Mouse (Mus musculus): Measurements from ENCODE around the gene Dnhd1. TPM values are rescaled to one million over a fixed set of nuclear protein-coding genes. Genes with fewer than 3 reads are reported as not detected.

Gene Dnhd1
- total and polyA plus RNA-seq, 3 experiments, result 0.02 to 2.2 (median 2.1) TPM

GRCm38 (mm10) chr7:105632551-105632972, 18.1 kb upstream of the Dnhd1 start:
- ATAC-seq (ENCODE audit: extremely low read depth, insufficient number of reproducible peaks, low FRiP score, poor library complexity, severe bottlenecking) (no peak), DNase-seq (ENCODE audit: low spot score) (no peak)
- H3K27me3 ChIP-seq (ENCODE audit: insufficient read depth, low read length), result peaks cover 29% of the 10 kb centered on the region
- peak overlapping the region; percentile 82; the same call in 1 of the 2 replicates for H3K4me3 ChIP-seq (ENCODE audit: low read depth, low read length)
- TF ChIP-seq TAL1 (conservative IDR thresholded peaks at IDR 0.05; ENCODE audit: low read depth, low read length), result no peak
- no peak for TF ChIP-seq POLR2AphosphoS5 (IDR thresholded peaks at IDR 0.05; ENCODE audit: insufficient replicate concordance, low read depth, low read length)
- no peak for TF ChIP-seq CTCF (IDR thresholded peaks at IDR 0.05; ENCODE audit: low read depth, low read length)
- no peak for TF ChIP-seq GATA1 (IDR thresholded peaks at IDR 0.05; ENCODE audit: borderline replicate concordance, low read length)
- no peak for TF ChIP-seq GATA2 (IDR thresholded peaks at IDR 0.05; ENCODE audit: borderline replicate concordance, low read depth, low read length)
- no peaks in the 10 kb centered on the region for H3K9me3 ChIP-seq (replicated peaks)
- peaks cover 19% of the 10 kb centered on the region for H3K4me1 ChIP-seq (ENCODE audit: insufficient read depth, low read depth, low read length)
- peaks cover 29% of the 10 kb centered on the region for H3K36me3 ChIP-seq (replicated peaks)

GRCm38 (mm10) chr7:105633127-105633800, 17.4 kb upstream of the Dnhd1 start, which contains the start of gene Trim3:
Trim3 (minus strand) TSS chr7:105633571.
- ATAC-seq (ENCODE audit: extremely low read depth, insufficient number of reproducible peaks, low FRiP score, poor library complexity, severe bottlenecking) (peak; percentile 65), DNase-seq (ENCODE audit: low spot score) (peak; percentile 83)
- H3K9me3 ChIP-seq (replicated peaks), result no peaks in the 10 kb centered on the region
- peaks cover 19% of the 10 kb centered on the region for H3K4me1 ChIP-seq (ENCODE audit: insufficient read depth, low read depth, low read length)
- peaks cover 29% of the 10 kb centered on the region for H3K27me3 ChIP-seq (ENCODE audit: insufficient read depth, low read length)
- TF ChIP-seq GATA2 (IDR thresholded peaks at IDR 0.05; ENCODE audit: borderline replicate concordance, low read depth, low read length), result no peak
- TF ChIP-seq POLR2AphosphoS5 (IDR thresholded peaks at IDR 0.05; ENCODE audit: insufficient replicate concordance, low read depth, low read length), result no peak
- no peak for TF ChIP-seq TAL1 (conservative IDR thresholded peaks at IDR 0.05; ENCODE audit: low read depth, low read length)
- no peak for TF ChIP-seq CTCF (IDR thresholded peaks at IDR 0.05; ENCODE audit: low read depth, low read length)
- no peak for TF ChIP-seq GATA1 (IDR thresholded peaks at IDR 0.05; ENCODE audit: borderline replicate concordance, low read length)
- H3K36me3 ChIP-seq (replicated peaks), result peaks cover 36% of the 10 kb centered on the region
- H3K4me3 ChIP-seq (ENCODE audit: low read depth, low read length), result peak within 1 kb of the TSS; percentile 82

GRCm38 (mm10) chr7:105633801-105634135, 16.9 kb upstream of the Dnhd1 start:
- H3K4me1 ChIP-seq (ENCODE audit: insufficient read depth, low read depth, low read length), result peaks cover 23% of the 10 kb centered on the region
- DNase-seq (ENCODE audit: low spot score) (no peak), ATAC-seq (ENCODE audit: extremely low read depth, insufficient number of reproducible peaks, low FRiP score, poor library complexity, severe bottlenecking) (no peak)
- peak overlapping the region; percentile 82 for H3K4me3 ChIP-seq (ENCODE audit: low read depth, low read length)
- TF ChIP-seq TAL1 (conservative IDR thresholded peaks at IDR 0.05; ENCODE audit: low read depth, low read length) (no peak), CTCF (IDR thresholded peaks at IDR 0.05; ENCODE audit: low read depth, low read length) (no peak), GATA1 (IDR thresholded peaks at IDR 0.05; ENCODE audit: borderline replicate concordance, low read length) (no peak), POLR2AphosphoS5 (IDR thresholded peaks at IDR 0.05; ENCODE audit: insufficient replicate concordance, low read depth, low read length) (no peak), GATA2 (IDR thresholded peaks at IDR 0.05; ENCODE audit: borderline replicate concordance, low read depth, low read length) (no peak)
- H3K9me3 ChIP-seq (replicated peaks), result no peaks in the 10 kb centered on the region
- peaks cover 26% of the 10 kb centered on the region for H3K27me3 ChIP-seq (ENCODE audit: insufficient read depth, low read length)
- peaks cover 41% of the 10 kb centered on the region for H3K36me3 ChIP-seq (replicated peaks)

- Histone ChIP-seq H3K4me3 (ENCODE audit: low read depth, low read length) (no peak overlapping the region), H3K9me3 (replicated peaks) (no peaks in the 10 kb centered on the region), H3K27me3 (ENCODE audit: insufficient read depth, low read length) (peaks cover 22% of the 10 kb centered on the region), H3K4me1 (ENCODE audit: insufficient read depth, low read depth, low read length) (peaks cover 30% of the 10 kb centered on the region), H3K36me3 (replicated peaks) (peaks cover 43% of the 10 kb centered on the region)
- ATAC-seq (ENCODE audit: extremely low read depth, insufficient number of reproducible peaks, low FRiP score, poor library complexity, severe bottlenecking), result no peak
- no peak for DNase-seq (ENCODE audit: low spot score)
- no peak for TF ChIP-seq GATA2 (IDR thresholded peaks at IDR 0.05; ENCODE audit: borderline replicate concordance, low read depth, low read length)
- TF ChIP-seq POLR2AphosphoS5 (IDR thresholded peaks at IDR 0.05; ENCODE audit: insufficient replicate concordance, low read depth, low read length), result no peak
- no peak for TF ChIP-seq GATA1 (IDR thresholded peaks at IDR 0.05; ENCODE audit: borderline replicate concordance, low read length)
- TF ChIP-seq CTCF (IDR thresholded peaks at IDR 0.05; ENCODE audit: low read depth, low read length), result no peak
- TF ChIP-seq TAL1 (conservative IDR thresholded peaks at IDR 0.05; ENCODE audit: low read depth, low read length), result no peak
Measured at GRCm38 (mm10) chr7:105634272-105634920, 16.2 kb upstream of the Dnhd1 start.

- H3K4me3 ChIP-seq (ENCODE audit: low read depth, low read length), result no peak overlapping the region
- H3K27me3 ChIP-seq (ENCODE audit: insufficient read depth, low read length), result peaks cover 16% of the 10 kb centered on the region
- ATAC-seq (ENCODE audit: extremely low read depth, insufficient number of reproducible peaks, low FRiP score, poor library complexity, severe bottlenecking), result no peak
- DNase-seq (ENCODE audit: low spot score), result no peak
- peaks cover 36% of the 10 kb centered on the region for H3K4me1 ChIP-seq (ENCODE audit: insufficient read depth, low read depth, low read length)
- TF ChIP-seq CTCF (IDR thresholded peaks at IDR 0.05; ENCODE audit: low read depth, low read length), result no peak
- no peak for TF ChIP-seq GATA2 (IDR thresholded peaks at IDR 0.05; ENCODE audit: borderline replicate concordance, low read depth, low read length)
- no peak for TF ChIP-seq GATA1 (IDR thresholded peaks at IDR 0.05; ENCODE audit: borderline replicate concordance, low read length)
- TF ChIP-seq POLR2AphosphoS5 (IDR thresholded peaks at IDR 0.05; ENCODE audit: insufficient replicate concordance, low read depth, low read length), result no peak
- no peak for TF ChIP-seq TAL1 (conservative IDR thresholded peaks at IDR 0.05; ENCODE audit: low read depth, low read length)
- no peaks in the 10 kb centered on the region for H3K9me3 ChIP-seq (replicated peaks)
- peaks cover 43% of the 10 kb centered on the region for H3K36me3 ChIP-seq (replicated peaks)
Measured at GRCm38 (mm10) chr7:105635726-105636125, 14.9 kb upstream of the Dnhd1 start.

GRCm38 (mm10) chr7:105638776-105639175, 11.9 kb upstream of the Dnhd1 start:
- TF ChIP-seq POLR2AphosphoS5 (IDR thresholded peaks at IDR 0.05; ENCODE audit: insufficient replicate concordance, low read depth, low read length) (no peak), GATA2 (IDR thresholded peaks at IDR 0.05; ENCODE audit: borderline replicate concordance, low read depth, low read length) (no peak), CTCF (IDR thresholded peaks at IDR 0.05; ENCODE audit: low read depth, low read length) (no peak), GATA1 (IDR thresholded peaks at IDR 0.05; ENCODE audit: borderline replicate concordance, low read length) (no peak), TAL1 (conservative IDR thresholded peaks at IDR 0.05; ENCODE audit: low read depth, low read length) (no peak)
- Histone ChIP-seq H3K4me1 (ENCODE audit: insufficient read depth, low read depth, low read length) (peaks cover 38% of the 10 kb centered on the region), H3K27me3 (ENCODE audit: insufficient read depth, low read length) (no peaks in the 10 kb centered on the region), H3K9me3 (replicated peaks) (no peaks in the 10 kb centered on the region), H3K36me3 (replicated peaks) (peaks cover 65% of the 10 kb centered on the region), H3K4me3 (ENCODE audit: low read depth, low read length) (no peak overlapping the region; the same call in 1 of the 2 replicates)
- DNase-seq (ENCODE audit: low spot score) (no peak), ATAC-seq (ENCODE audit: extremely low read depth, insufficient number of reproducible peaks, low FRiP score, poor library complexity, severe bottlenecking) (no peak)

Data from G1E (cell line).